Mouse (Mus musculus) ES-CJ7 (cell line): Measurements from ENCODE around the gene Elane.
A peak's percentile ranks its signal among the peaks of the same experiment; 100 is the strongest.

ENCODE experiments used
- DNase-seq: peaks from one replicate; pipeline ENCODE4 v3.0.0; 2011; ENCODE audit warnings: low read depth, low spot score

The Elane gene

DNA sequence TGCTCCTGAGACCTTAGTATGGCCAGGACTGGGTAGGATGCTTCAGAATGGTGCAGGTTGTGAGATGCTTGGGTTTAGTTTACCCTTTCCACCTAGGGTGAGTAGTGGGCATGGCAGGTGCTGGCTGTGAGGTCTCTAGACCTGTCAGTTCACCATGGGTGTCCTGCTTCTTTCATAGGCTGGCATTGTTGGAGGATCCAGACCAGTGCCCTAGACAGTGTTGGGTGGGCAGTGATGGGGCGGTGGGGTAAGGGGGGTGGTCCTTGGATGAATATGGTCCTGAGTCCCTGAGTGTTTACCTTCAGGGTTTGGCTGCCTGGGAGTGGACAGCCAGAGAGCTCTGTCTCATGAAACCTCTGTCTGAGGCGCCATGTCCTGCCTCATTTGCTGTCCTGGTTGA, 28.2 kb upstream of the Elane start:
- no peak for DNase-seq

DNA sequence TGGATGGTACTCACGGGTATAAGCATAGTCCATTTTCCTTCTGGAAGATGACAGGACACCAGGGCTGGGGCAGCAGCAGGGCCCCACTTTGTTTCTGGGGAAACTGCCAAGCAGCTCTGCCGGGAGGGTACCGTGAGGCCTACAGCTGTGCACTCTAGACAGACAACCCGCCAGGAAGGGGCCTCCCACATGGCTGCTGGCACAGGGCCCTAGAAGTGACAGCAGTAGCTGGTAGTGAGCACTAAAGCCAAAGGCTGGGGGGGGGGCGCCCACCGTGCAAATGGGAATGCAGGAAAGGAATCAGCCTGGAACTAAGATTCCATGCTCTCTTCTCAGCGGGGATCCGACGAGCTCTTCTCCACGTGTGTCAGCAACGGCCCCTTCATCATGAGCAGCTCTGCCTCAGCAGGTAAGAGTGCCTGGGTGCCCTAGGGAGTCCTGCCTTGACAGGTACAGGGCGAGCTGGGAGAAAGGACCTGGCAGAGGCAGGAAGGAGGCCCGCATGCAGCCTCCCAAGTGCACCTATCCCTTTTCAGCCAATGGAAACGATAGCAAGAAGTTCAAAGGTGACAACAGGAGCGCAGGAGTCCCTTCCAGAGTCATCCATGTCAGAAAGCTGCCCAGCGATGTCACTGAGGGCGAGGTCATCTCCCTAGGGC, 27.5 kb upstream of the Elane start:
- DNase-seq: no peak

DNA sequence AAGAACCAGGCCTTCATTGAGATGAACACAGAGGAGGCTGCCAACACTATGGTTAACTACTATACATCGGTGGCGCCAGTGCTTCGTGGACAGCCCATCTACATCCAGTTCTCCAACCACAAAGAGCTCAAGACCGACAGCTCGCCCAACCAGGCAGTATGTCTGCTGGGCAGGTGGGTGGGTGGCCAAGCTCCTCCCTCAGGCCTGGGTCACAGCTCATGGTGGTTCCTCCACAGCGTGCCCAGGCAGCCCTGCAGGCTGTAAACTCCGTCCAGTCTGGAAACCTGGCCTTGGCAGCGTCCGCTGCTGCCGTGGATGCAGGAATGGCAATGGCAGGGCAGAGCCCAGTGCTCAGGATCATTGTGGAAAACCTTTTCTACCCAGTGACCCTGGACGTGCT, 26.9 kb upstream of the Elane start:
- DNase-seq: no peak

DNA sequence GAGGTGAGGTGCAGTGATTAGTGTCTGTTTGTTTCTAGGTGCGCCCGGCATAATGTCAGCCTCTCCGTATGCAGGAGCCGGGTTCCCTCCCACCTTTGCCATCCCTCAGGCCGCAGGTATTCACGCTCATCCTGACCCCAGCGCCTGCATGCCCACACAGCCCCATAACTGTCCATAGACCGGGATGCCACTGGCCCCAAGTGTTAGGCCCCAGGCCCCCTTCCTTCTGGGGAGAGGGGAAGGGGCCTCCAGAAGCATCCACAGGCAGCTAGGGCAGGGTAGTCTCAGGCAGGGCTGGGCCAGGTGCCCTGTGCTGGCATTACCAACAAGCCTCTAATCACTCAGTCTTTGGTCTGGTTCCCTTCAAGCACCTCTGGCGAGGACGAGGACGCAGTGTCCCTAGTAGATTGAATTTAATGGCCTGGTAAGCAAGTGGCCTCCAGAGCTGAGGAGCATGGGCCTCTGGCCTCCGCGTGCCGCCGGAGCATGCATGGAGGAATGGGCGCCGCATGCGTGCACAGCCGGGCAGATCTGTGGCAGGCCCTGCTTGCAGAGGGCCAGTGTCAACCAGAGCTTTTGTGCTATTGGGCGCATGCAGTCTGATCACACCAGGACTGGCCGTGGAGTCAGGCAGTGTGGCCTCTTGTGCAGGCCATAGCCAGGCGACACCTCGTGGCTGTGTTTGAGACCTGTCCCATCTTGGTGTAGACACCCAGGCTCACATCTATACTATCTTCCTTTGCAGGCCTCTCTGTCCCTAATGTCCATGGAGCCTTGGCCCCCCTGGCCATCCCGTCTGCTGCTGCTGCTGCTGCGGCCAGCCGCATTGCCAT, 25.8 kb upstream of the Elane start:
- DNase-seq: no peak

DNA sequence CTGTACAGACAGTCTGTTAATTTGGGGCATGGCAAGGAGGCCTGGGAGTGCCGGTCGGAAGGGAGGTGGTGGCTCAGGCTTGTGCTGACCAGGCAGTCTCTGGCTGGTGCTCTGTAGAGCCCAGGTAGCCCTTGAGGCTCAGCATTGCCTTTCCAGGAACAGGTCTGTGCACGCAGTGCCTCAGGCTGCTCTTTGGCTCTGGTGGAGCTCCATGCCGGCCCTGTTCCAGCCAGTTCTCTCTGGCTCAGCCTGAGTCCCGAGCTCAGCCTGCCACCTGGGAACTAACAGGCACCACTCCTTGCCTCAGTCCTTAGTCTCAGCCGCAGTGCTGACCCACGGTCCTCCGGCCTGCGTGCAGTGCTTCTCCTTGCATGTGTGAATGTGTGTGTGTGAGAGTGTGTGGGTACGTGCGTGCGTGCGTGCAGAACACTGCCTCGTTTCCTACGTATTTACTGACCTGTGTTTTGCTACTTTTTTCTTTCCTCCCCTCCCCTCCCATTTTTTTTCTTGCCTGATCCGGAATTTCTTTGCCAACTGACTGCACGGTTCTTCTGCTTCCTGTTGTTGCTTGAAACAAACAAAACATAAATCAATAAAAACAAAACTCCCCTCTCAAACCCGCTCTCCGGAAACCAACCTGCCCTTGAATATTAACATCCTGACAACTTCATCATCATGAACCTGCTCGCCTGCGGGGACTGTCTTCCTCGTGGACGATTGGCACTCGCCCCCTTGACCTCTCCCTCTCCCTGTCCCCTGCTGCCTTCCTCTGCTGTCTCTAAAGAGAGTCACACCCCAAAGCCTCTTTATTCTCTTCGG, 24.6 kb upstream of the Elane start:
- peak; percentile 65 for DNase-seq

DNA sequence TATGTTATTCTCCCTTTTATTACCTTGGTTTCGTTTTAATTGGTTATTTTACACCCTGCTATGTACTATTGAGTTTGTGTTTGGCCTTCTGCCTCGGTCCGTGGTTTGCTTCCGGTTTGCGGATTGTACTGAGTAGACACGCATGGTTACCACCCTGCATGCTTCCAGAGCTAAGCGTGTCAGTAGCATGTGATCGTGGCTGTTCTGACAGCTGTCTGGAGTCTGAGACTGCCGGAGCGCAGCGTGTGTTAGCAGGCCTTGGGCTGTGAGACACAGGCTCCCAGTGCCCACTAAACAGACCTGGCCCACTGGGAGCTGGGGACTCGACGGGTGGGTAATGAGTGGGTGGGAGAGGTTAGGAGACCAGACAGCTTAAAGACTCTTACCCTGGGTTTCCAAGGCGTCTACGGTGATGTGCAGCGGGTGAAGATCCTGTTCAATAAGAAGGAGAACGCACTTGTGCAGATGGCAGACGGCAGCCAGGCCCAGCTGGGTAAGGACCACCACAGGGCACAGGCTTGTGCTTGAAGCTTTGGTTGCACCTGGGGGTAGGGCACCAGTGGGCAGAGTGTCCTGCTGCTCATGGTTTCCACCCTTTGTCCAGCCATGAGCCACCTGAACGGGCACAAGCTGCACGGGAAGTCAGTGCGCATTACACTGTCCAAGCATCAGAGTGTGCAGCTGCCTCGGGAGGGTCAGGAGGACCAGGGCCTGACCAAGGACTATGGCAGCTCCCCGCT, 23.8 kb upstream of the Elane start:
- DNase-seq: no peak

DNA sequence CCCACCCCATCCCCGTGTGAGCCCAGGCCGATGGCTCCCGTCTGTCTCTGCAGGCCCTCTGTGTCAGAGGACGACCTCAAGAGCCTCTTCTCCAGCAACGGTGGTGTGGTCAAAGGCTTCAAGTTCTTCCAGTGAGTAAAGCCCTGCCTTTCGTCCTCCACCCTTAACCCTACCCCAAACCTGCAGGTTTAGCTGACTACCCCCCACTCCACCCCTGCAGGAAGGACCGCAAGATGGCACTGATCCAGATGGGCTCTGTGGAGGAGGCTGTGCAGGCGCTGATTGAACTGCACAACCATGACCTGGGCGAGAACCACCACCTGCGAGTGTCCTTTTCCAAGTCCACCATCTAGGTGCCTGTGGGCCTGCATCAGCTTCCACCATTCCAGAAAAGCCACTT, 23.1 kb upstream of the Elane start:
- no peak for DNase-seq

DNA sequence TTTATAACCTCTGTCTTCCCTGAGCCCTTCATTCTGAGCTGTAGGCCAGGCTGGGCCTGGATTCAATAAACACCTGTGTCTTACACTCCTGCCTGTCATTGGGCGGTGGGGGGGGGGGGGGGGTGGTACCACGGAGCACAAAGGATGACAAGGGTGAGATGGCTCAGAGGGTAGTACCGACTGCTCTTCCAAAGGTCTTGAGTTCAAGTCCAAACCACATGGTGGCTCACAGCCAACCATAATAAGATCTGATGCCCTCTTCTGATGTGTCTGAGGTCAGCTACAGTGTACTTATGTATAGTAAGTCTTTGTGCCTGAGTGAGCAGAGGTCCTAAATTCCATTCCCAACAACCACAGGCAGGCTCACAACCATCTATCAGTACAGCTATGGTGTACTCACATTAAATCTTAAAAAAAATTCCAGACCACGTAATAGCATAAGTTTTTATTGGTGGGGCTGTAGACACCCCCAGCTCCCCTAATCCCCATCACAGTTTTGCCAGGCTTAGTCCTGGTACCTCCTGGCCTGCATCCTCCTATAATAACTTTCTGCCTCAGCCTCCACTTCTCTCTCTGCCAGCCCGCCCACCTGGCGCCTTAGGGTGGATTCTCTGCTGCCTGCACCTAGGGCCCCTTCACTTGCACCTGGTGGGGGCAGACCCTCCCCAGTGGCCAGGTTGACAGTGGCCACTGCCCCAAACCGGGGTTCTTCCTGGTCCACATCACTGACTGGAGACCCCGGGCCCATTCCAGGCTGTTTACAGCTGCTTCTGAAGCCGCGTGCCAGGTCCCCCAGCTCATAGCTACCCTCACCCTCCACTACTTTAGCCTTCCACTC, 21.5 kb upstream of the Elane start:
- no peak for DNase-seq

DNA sequence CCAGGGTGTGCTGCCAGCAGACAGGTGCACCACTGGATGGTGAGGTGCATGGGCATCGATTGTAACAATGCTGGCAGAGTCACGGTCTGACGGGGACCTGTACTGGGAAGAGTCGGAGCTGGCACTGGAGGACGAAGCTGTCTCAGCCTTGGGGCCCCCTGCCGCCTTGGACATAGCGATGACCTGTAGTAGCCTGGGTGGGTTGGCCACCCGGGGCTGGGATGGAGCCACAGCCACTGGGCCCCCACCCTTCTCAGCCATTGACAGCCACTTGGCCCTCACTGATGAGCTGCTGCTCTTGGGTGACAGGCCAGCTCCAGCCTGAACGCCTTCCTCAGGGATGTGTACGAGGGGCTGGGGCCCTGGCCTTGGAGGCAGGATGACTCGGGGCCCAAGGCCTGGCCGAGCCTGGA, 20.9 kb upstream of the Elane start:
- DNase-seq: no peak

DNA sequence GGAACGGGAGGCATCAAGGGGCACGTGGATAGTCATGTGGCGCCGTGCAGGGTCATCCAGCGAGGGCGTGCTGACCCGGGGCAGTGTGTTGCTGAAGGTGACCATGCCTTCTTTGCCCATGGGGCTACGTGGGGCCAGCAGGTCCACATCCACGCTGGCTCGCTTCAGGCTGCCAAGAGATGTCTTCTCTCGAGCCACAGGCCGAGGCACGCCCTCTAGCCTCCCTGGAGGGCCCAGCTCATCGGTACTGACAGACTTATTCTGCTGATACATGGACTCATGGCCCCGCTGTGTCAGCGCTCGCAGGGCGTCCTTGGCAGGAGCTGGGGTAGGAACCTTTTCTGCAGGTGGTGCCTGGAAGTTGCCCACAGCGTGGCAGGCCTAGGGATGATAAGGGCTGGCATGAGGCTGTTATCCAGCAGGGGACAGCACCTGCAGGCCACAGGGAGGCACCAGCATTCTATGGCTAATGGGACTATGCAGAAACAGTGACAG, 20.2 kb upstream of the Elane start:
- no peak for DNase-seq

DNA sequence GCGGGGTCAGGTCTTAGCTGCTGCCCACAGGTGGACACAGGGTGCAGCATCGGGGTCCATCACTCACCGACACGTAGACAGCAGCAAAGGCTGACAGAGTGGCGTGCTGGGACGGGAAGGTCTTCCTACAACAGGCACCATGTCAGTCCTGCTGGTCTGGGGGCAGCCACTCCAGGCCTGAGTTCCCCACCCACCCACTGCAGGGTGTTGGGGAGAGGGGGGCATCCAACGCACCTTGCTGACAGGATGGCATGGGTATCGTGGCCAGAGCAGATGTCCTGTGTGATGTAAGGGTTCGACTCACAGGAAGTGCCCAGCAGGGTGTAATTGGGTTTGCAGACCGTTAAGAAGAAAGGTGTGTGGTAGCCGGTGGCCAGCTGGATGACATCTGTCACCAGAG, 19.4 kb upstream of the Elane start:
- DNase-seq: no peak

DNA sequence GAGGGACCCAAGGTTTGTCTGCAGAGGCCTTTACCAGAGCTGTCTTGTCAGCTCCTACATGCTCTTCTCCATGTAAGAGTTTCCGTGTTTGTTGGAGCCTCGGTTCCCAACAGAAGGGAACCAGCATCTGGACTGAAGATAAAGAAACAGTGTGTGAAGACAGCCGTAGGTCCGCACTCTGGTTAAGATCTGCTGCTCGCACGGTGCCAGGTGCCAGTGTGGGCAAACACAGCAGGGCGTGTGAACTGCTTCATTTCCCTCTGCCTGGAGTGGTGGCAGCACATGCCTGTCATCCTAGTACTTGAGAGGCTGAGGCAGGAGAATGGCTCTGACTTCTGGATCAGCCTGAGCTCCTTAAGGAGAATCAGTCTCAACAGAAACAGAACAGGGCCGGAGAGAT, 14.2 kb upstream of the Elane start:
- no peak for DNase-seq

DNA sequence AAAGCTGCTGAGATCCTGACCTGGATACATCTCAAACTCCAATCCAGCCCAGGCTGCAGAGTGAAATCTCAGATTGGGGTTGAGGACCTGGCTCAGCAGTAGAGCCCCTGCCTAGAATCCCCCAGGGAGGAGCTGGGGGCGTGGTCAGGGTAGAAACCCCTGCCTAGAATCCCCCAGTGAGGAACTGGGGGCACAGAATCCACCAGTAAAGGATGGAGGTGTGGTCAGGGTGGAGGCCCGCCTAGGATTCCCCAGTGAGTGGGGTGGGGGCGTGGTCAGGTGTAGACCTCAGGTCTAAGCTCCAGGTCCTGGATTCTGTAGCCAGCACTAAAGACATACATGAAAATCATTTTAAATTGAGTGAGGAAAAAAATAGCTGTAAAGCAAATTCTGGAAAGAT, 13.2 kb upstream of the Elane start:
- DNase-seq: no peak

DNA sequence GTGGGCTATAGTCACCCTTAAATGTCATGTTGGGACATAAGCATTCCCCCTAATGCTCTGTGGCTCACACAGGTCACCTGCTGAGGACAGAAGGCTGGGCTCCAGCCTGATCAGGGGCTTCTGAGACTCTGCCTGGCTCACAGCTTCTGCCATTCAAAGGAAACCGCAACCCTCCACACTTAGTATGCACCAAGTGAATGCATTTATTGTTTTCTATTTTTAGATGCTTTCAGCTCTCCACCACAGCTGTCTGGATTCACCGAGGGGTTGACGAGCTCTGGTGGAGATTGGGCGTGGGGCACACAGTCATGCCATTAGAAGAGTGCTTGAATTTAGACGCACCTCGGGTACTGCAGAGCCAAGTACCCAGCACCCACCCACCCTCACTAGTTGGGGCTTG, 12.7 kb upstream of the Elane start:
- no peak for DNase-seq

DNA sequence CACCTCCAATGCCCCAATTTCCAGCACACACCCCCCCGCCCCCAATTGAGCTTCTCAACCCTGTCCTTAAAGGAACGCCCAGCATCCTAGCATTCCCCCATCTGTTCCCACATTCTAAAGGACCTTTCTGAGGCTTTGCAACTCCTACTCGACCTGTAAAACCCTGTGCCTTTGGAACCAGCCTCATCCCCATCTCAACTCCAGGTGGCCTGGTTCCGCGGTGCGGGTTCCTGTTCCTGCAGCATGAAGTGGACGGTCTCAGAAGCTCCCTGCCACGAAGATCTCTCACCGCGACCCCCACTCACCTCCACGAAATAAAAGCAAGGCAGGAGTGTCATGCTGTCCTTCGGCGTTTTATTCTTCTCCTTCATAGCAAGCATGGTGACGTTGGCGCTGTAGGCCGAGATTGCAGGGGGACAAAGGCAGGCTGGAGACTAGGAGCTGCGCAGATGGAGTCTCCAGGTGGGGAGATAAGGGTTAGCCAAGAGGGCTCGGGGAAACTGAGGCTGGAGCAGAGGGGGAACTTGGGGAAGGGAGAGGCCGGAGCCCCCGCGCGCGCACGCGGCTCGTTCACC, 12.2 kb upstream of the Elane start:
- DNase-seq: no peak

DNA sequence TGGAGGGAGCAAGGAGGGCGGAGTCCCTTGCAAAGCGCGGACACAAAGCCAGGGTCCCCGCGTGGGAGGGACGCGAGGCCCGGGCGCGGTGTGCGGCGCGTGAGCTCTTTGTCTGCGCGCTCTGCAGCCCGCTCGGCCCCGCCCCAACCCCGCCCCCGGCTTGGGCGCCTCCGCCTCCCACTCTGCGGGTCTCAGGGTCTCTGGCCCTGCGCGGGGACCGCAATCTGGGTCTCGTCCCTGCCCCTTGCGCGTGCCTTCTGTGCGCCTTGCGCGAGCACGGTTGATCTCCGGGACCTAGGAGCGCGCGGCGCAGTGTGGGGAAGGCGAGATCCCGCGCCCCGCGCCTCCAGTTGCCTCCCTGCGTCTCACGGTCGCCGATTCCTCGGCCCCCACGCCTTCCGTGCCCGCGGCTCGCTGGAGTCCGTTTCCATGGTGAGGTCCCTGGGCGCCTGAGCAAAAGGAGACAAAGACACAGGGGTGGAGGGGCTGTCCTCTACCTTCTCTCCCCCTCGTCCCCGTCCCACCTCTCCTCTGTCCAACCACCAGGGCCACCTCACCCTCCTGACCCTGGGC, 11.7 kb upstream of the Elane start, which contains the start of the genes Prtn3 and Plppr3:
Prtn3 (plus strand) TSS at position 187 of the 573 bp plus-strand sequence.
Plppr3 (minus strand) TSS at position 345 of the 573 bp plus-strand sequence.
- no peak for DNase-seq

DNA sequence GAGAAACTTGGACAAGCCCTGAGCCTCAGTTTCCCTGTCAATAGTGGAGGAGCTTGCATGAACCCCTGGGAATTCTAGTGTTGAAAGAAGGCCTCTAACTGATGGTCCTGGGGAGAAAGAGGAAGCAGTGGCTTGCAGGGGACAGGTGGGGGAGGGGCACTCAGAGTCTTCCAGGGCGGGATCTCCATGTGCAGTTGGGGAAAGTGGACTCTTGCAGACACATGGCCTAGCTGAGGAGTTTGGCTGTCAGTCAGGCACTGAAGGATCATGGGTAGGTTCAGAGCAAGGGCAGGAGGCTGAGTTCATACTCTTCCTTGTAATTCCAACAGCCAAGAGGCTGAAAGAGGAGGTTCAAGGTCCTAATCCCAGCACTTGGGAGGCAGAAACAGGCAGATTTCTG, 8.9 kb upstream of the Elane start:
- no peak for DNase-seq

DNA sequence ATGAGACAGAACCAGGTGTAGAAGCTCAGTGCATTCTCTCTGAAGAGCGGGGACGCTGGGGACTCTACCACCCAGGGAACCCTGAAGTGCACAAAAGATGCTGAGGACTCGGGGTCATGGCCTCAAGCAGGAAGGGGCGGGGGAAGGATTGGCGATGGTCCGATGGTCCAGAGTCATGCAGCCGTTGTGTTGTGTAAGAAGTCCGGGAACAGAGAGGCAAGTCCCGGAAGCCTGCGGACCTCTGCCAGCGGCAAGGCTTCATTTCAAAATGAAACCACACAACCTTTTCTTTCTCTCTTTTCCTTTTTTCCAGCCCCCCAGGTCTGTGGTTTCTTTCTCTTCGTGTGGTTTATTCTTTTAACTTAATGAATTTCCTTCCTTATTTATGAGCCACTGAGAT, 8.3 kb upstream of the Elane start:
- DNase-seq: no peak

DNA sequence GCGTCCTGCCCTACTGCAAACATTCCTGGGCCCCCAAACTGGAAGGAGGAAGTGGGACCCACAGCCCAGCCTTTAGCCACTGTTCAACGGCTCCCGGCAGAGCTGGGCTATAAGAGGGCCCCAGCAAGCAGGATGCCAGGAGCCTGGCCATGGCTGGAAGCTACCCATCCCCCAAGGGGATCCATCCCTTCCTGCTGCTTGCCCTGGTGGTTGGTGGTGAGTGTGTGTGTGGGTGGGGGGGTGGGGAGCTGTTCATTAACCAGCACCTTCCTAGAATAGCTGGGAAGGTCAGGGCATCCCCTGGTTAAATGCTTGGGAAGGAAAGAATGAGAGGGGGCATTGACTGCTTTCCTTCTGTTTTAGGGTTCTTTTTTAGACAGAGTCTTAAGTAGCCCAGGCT, 6.5 kb upstream of the Elane start:
- DNase-seq: no peak

DNA sequence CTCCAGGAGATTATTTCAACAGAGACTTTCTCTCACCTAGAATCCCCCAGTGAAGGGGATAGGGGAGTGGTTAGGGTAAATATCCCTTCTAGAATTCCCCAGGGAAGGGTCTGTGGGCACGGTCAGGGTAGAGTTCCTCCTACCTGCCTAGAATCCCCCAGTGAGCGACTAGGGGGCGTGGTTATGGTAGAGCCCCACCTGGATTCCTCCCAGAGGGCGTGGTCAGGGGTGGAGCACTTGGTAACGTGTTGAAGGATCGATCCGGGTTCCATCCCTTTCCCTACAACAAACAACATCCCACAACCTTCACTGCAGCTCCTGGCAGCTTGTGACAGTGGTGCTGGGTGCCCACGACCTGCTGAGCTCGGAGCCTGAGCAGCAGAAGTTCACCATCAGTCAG, 5.3 kb upstream of the Elane start:
- DNase-seq: no peak
